Comparison of ENCODE assay signal across 20 mouse cellular contexts in genomic region chr2:109969926-109970532, GRCm38 (mm10). TPM values are rescaled to one million over a fixed set of nuclear protein-coding genes. Genes with fewer than 3 reads are reported as not detected.
DNase-seq lines count a peak whose midpoint lies in the region; ATAC-seq lines count a peak whose summit lies in the region.
"Had no signal": no experiment of that assay in that cellular context is flagged by ENCODE, and none has a peak within 500 bp of the region (broad histone marks: within the 10 kb centered on the region; RNA-seq: fewer than 3 reads in every experiment).

No protein-coding gene starts in this region.

- DNase-seq in heart, postnatal 14 days = no peak
- DNase-seq: adrenal gland, adult 2 months; cerebellum, adult 2 months; gastrocnemius, postnatal 25 days; kidney, postnatal 25 days; left cerebral cortex, postnatal 4 days; liver, embryonic 13.5 days; right cerebral cortex, adult 18-20 months; thymus, adult 18-20 months; thymus, postnatal 4 days had no signal

- H3K27ac ChIP-seq in heart, embryonic 14.5 days (replicated peaks in 1 of 2; ENCODE audit: control insufficient read depth in 1 of 2, insufficient read depth in 1 of 2, low read depth in 2 of 2, low read length in 2 of 2) = peak overlapping the region; percentile 48 to 66; a peak in 3 of 4 replicates
- 0 out of 2 replicates have a peak overlapping the region, but pooled peaks have one; percentile 43 for H3K27ac ChIP-seq in kidney, embryonic 16.5 days (ENCODE audit: low read length)
- H3K27ac ChIP-seq in kidney, embryonic 14.5 days (ENCODE audit: low read depth, low read length) = no peak overlapping the region
- peak overlapping the region; percentile 81 for H3K27ac ChIP-seq in embryonic facial prominence, embryonic 15.5 days (replicated peaks)
- peak overlapping the region; percentile 39; the same call in 1 of the 2 replicates for H3K27ac ChIP-seq in stomach, embryonic 14.5 days (ENCODE audit: low read length)
- H3K27ac ChIP-seq: forebrain, embryonic 15.5 days; hindbrain, embryonic 12.5 days; left cerebral cortex, adult 2 months; liver, embryonic 13.5 days had no signal

- no peak overlapping the region for H3K9ac ChIP-seq in heart, embryonic 14.5 days (ENCODE audit: low read length)
- no peak overlapping the region for H3K9ac ChIP-seq in kidney, embryonic 16.5 days (replicated peaks; ENCODE audit: low read length)
- no peak overlapping the region for H3K9ac ChIP-seq in kidney, embryonic 14.5 days (ENCODE audit: low read depth, low read length)
- H3K9ac ChIP-seq in embryonic facial prominence, embryonic 15.5 days = no peak overlapping the region
- no peak overlapping the region for H3K9ac ChIP-seq in stomach, embryonic 14.5 days (replicated peaks; ENCODE audit: low read depth, low read length)
- H3K9ac ChIP-seq: forebrain, embryonic 15.5 days; hindbrain, embryonic 12.5 days; liver, embryonic 13.5 days had no signal

- no peaks in the 10 kb centered on the region for H3K9me3 ChIP-seq in heart, embryonic 14.5 days (ENCODE audit: control insufficient read depth, low read length)
- no peaks in the 10 kb centered on the region for H3K9me3 ChIP-seq in kidney, embryonic 16.5 days (ENCODE audit: low read length)
- no peaks in the 10 kb centered on the region for H3K9me3 ChIP-seq in kidney, embryonic 14.5 days (ENCODE audit: control insufficient read depth, low read length)
- no peaks in the 10 kb centered on the region for H3K9me3 ChIP-seq in embryonic facial prominence, embryonic 15.5 days (replicated peaks)
- no peaks in the 10 kb centered on the region; the same call in 1 of the 2 replicates for H3K9me3 ChIP-seq in stomach, embryonic 14.5 days (ENCODE audit: control insufficient read depth, low read depth, low read length)
- H3K9me3 ChIP-seq: forebrain, embryonic 15.5 days; hindbrain, embryonic 12.5 days; liver, embryonic 13.5 days had no signal

- peak overlapping the region; percentile 50 for H3K4me2 ChIP-seq in heart, embryonic 14.5 days (ENCODE audit: low read length)
- no peak overlapping the region for H3K4me2 ChIP-seq in kidney, embryonic 16.5 days (replicated peaks; ENCODE audit: low read depth, low read length)
- no peak overlapping the region for H3K4me2 ChIP-seq in kidney, embryonic 14.5 days (replicated peaks; ENCODE audit: low read depth, low read length)
- no peak overlapping the region; the same call in 1 of the 2 replicates for H3K4me2 ChIP-seq in embryonic facial prominence, embryonic 15.5 days (replicated peaks)
- no peak overlapping the region for H3K4me2 ChIP-seq in stomach, embryonic 14.5 days (replicated peaks; ENCODE audit: low read depth, low read length)
- H3K4me2 ChIP-seq: forebrain, embryonic 15.5 days; hindbrain, embryonic 12.5 days; liver, embryonic 13.5 days; midbrain, embryonic 11.5 days had no signal

- H3K4me1 ChIP-seq in heart, embryonic 14.5 days (ENCODE audit: control insufficient read depth in 2 of 2, insufficient read depth in 2 of 2, low read length in 2 of 2) = peaks cover 10 to 38% of the 10 kb centered on the region in 2 experiments
- H3K4me1 ChIP-seq in kidney, embryonic 16.5 days (ENCODE audit: insufficient read depth, low read length) = peaks cover 22% of the 10 kb centered on the region
- H3K4me1 ChIP-seq in kidney, embryonic 14.5 days (ENCODE audit: control insufficient read depth, insufficient read depth, low read length) = peaks cover 24% of the 10 kb centered on the region
- H3K4me1 ChIP-seq in embryonic facial prominence, embryonic 15.5 days = peaks cover 26% of the 10 kb centered on the region; the same call in 1 of the 2 replicates
- peaks cover 9% of the 10 kb centered on the region for H3K4me1 ChIP-seq in stomach, embryonic 14.5 days (ENCODE audit: control insufficient read depth, insufficient read depth, low read length)
- H3K4me1 ChIP-seq: forebrain, embryonic 15.5 days had no signal

- no peak for ATAC-seq in heart, embryonic 14.5 days (ENCODE audit: insufficient number of reproducible peaks, insufficient read depth, low FRiP score, low read depth)
- no peak for ATAC-seq in kidney, embryonic 16.5 days (ENCODE audit: low FRiP score, low TSS enrichment)
- no peak for ATAC-seq in kidney, embryonic 14.5 days (ENCODE audit: low FRiP score, low TSS enrichment)
- no peak for ATAC-seq in embryonic facial prominence, embryonic 15.5 days (ENCODE audit: insufficient number of reproducible peaks, low FRiP score, low TSS enrichment, low read depth)
- no peak for ATAC-seq in stomach, embryonic 14.5 days (ENCODE audit: insufficient number of reproducible peaks, insufficient read depth, low FRiP score, low read depth)
- ATAC-seq in CD4-positive, CD25-positive, alpha-beta regulatory T cell, adult 4 months = no peak
- ATAC-seq: forebrain, embryonic 15.5 days had no signal

- H3K36me3 ChIP-seq in heart, embryonic 14.5 days (ENCODE audit: control insufficient read depth, insufficient read depth, low read length) = no peaks in the 10 kb centered on the region
- no peaks in the 10 kb centered on the region for H3K36me3 ChIP-seq in kidney, embryonic 16.5 days (ENCODE audit: insufficient read depth, low read length)
- no peaks in the 10 kb centered on the region for H3K36me3 ChIP-seq in kidney, embryonic 14.5 days (ENCODE audit: control insufficient read depth, insufficient read depth, low read length)
- no peaks in the 10 kb centered on the region for H3K36me3 ChIP-seq in embryonic facial prominence, embryonic 15.5 days
- no peaks in the 10 kb centered on the region for H3K36me3 ChIP-seq in stomach, embryonic 14.5 days (ENCODE audit: control insufficient read depth, insufficient read depth, low read length)
- H3K36me3 ChIP-seq: forebrain, embryonic 15.5 days; hindbrain, embryonic 12.5 days; liver, embryonic 13.5 days had no signal

- WGBS in heart, embryonic 14.5 days = 26% methylated on average over 10 of the region's 10 CpGs
- WGBS in kidney, embryonic 16.5 days = 26% methylated on average over 10 of the region's 10 CpGs
- 33% methylated on average over 10 of the region's 10 CpGs for WGBS in kidney, embryonic 14.5 days
- 57% methylated on average over 10 of the region's 10 CpGs for WGBS in embryonic facial prominence, embryonic 15.5 days
- 35% methylated on average over 10 of the region's 10 CpGs for WGBS in stomach, embryonic 14.5 days

- H3K27me3 ChIP-seq in heart, embryonic 14.5 days (ENCODE audit: control insufficient read depth, insufficient read depth, low read length) = no peaks in the 10 kb centered on the region
- H3K27me3 ChIP-seq in kidney, embryonic 16.5 days (ENCODE audit: insufficient read depth, low read length) = no peaks in the 10 kb centered on the region
- no peaks in the 10 kb centered on the region for H3K27me3 ChIP-seq in kidney, embryonic 14.5 days (ENCODE audit: control insufficient read depth, insufficient read depth, low read length)
- H3K27me3 ChIP-seq in embryonic facial prominence, embryonic 15.5 days = no peaks in the 10 kb centered on the region
- H3K27me3 ChIP-seq in stomach, embryonic 14.5 days (ENCODE audit: control insufficient read depth, insufficient read depth, low read length) = no peaks in the 10 kb centered on the region
- H3K27me3 ChIP-seq: hindbrain, embryonic 12.5 days; liver, embryonic 13.5 days had no signal

- intact Hi-C loops in heart, postnatal 14 days (cut with DNase I) = no loop called here

- H3K4me3 ChIP-seq in heart, embryonic 14.5 days (ENCODE audit: control insufficient read depth in 1 of 2, insufficient read depth in 1 of 2, low read depth in 1 of 2, low read length in 2 of 2) = peak overlapping the region in 1 of 2 experiments; percentile 9; a peak in 1 of 4 replicates
- H3K4me3 ChIP-seq in kidney, embryonic 16.5 days (ENCODE audit: low read length) = no peak overlapping the region
- no peak overlapping the region for H3K4me3 ChIP-seq in kidney, embryonic 14.5 days (ENCODE audit: low read length)
- no peak overlapping the region for H3K4me3 ChIP-seq in embryonic facial prominence, embryonic 15.5 days (replicated peaks)
- H3K4me3 ChIP-seq in stomach, embryonic 14.5 days (ENCODE audit: low read depth, low read length) = no peak overlapping the region
- H3K4me3 ChIP-seq: forebrain, embryonic 15.5 days; hindbrain, embryonic 12.5 days; left cerebral cortex, adult 2 months; liver, embryonic 13.5 days had no signal

RNA-seq across cellular contexts. Expression of gene Ccdc34, which starts 47.6 kb away (rescaled TPM):
- 25.4 and 27.8 TPM in 2 replicates for polyA plus RNA-seq in heart, embryonic 14.5 days (2014; fragmentation: Nextera tagmentation; extraction: Ambion mirVana)
- 1 to 10 TPM; 7.3 to 9.2 TPM for total RNA-seq in heart, postnatal 14 days (2021)
- polyA plus RNA-seq in kidney, embryonic 16.5 days (2015; fragmentation: Nextera tagmentation; extraction: Ambion mirVana) = 39.5 and 44.9 TPM in 2 replicates
- 59.7 and 75.0 TPM in 2 replicates for polyA plus RNA-seq in kidney, embryonic 14.5 days (2014; fragmentation: Nextera tagmentation; extraction: Ambion mirVana)
- polyA plus RNA-seq in embryonic facial prominence, embryonic 15.5 days (2015; fragmentation: Nextera tagmentation; extraction: Ambion mirVana) = 47.1 and 48.2 TPM in 2 replicates
- polyA plus RNA-seq in stomach, embryonic 14.5 days (2014; fragmentation: Nextera tagmentation; extraction: Ambion mirVana) = 53.0 and 53.8 TPM in 2 replicates
- polyA plus RNA-seq in CD4-positive, CD25-positive, alpha-beta regulatory T cell, adult 4 months (2017; shearing (Covaris generic)) = 1 to 10 TPM; 4.5 to 6.6 TPM

RNA-seq across cellular contexts. Expression of gene Lgr4, which starts 52.6 kb away (rescaled TPM):
- polyA plus RNA-seq in heart, embryonic 14.5 days (2014; fragmentation: Nextera tagmentation; extraction: Ambion mirVana) = 19.3 and 20.8 TPM in 2 replicates
- 10 to 100 TPM; 28.0 to 29.2 TPM for total RNA-seq in heart, postnatal 14 days (2021)
- 23.9 and 25.6 TPM in 2 replicates for polyA plus RNA-seq in kidney, embryonic 16.5 days (2015; fragmentation: Nextera tagmentation; extraction: Ambion mirVana)
- 41.7 and 44.5 TPM in 2 replicates for polyA plus RNA-seq in kidney, embryonic 14.5 days (2014; fragmentation: Nextera tagmentation; extraction: Ambion mirVana)
- polyA plus RNA-seq in embryonic facial prominence, embryonic 15.5 days (2015; fragmentation: Nextera tagmentation; extraction: Ambion mirVana) = 20.7 and 23.3 TPM in 2 replicates
- 38.2 and 39.0 TPM in 2 replicates for polyA plus RNA-seq in stomach, embryonic 14.5 days (2014; fragmentation: Nextera tagmentation; extraction: Ambion mirVana)
- polyA plus RNA-seq in CD4-positive, CD25-positive, alpha-beta regulatory T cell, adult 4 months (2017; shearing (Covaris generic)) = under 1 TPM in 1 of 2 experiments, not detected in 1; 0.08 TPM

Comparison
In these comparisons a context has a peak if more than half of its experiments do, and no peak if none do; other contexts are left out.
1. RNA of gene Lgr4, which starts 52.6 kb away (polyA plus RNA-seq): 41.7 to 44.5 TPM in kidney, embryonic 14.5 days, 38.2 to 39.0 TPM in stomach, embryonic 14.5 days, 23.9 to 25.6 TPM in kidney, embryonic 16.5 days, 19.3 to 20.8 TPM in heart, embryonic 14.5 days and 20.7 to 23.3 TPM in embryonic facial prominence, embryonic 15.5 days; 0.08 TPM in CD4-positive, CD25-positive, alpha-beta regulatory T cell, adult 4 months; every median in the first group is over 10 times any median in the second.